In the genomic region with DNA sequence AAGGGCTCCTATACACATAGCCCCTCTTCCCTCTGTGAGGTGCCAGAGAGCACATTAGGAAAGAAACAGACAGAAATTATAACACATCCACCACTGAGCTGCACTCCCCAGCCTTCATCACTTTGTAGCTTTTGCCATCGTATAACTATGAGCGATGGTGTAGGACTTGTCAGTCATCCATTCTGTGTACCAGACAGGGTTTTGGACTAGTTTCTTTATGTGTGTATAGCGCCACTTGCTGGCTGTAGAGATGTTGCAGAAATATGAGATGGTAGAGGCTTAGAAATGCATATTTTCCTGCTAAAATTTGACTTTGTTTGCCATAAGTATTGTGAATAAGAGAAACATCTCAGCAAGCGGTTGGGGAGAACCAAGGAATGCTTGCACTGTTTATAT, we compare ENCODE assay signal across 10 mouse cellular contexts. TPM values are rescaled to one million over a fixed set of nuclear protein-coding genes. Genes with fewer than 3 reads are reported as not detected.
A peak's percentile ranks its signal among the peaks of the same experiment; 100 is the strongest.
DNase-seq lines count a peak whose midpoint lies in the region; ATAC-seq and TF ChIP-seq lines count a peak whose summit lies in the region.
"Had no signal": no experiment of that assay in that cellular context is flagged by ENCODE, and none has a peak within 500 bp of the region (broad histone marks: within the 10 kb centered on the region; RNA-seq: fewer than 3 reads in every experiment).

No protein-coding gene starts in this region.

- H3K4me1 ChIP-seq in liver, adult 2 months (ENCODE audit: control insufficient read depth, insufficient read depth, low read length): peaks cover 5% of the 10 kb centered on the region; the same call in 1 of the 2 replicates
- peaks cover 3% of the 10 kb centered on the region; the same call in 1 of the 2 replicates for H3K4me1 ChIP-seq in liver, embryonic 11.5 days (replicated peaks; ENCODE audit: control insufficient read depth, insufficient read depth, low read length)

- POLR2A ChIA-PET in Patski (lab: Charles Lee): interaction anchor here (0.8 to 1.0 kb wide), 2 partner anchors 58 to 60 kb away, joined by 3 read pairs; no protein-coding TSS in a partner anchor

- H3K27ac ChIP-seq in liver, adult 2 months (replicated peaks; ENCODE audit: insufficient read depth, low read depth, low read length): no peak overlapping the region
- no peak overlapping the region for H3K27ac ChIP-seq in liver, embryonic 11.5 days (ENCODE audit: low read depth, low read length)
- H3K27ac ChIP-seq: lung, embryonic 15.5 days had no signal

- peak; percentile 27; the same call in 1 of the 2 replicates for TF ChIP-seq CTCF in liver, adult 2 months (IDR thresholded peaks at IDR 0.05; ENCODE audit: low read depth, low read length)
- peak; percentile 85 for TF ChIP-seq CTCF in Patski (IDR thresholded peaks at IDR 0.05)

- no peaks in the 10 kb centered on the region for H3K9me3 ChIP-seq in liver, embryonic 11.5 days (ENCODE audit: control insufficient read depth, low read length)
- H3K9me3 ChIP-seq: lung, embryonic 15.5 days had no signal

- no peak overlapping the region for H3K4me2 ChIP-seq in liver, embryonic 11.5 days
- H3K4me2 ChIP-seq: lung, embryonic 15.5 days had no signal

- 29% methylated on average over 4 of the region's 4 CpGs for WGBS in liver, adult 2 months
- 39% methylated on average over 4 of the region's 4 CpGs for WGBS in liver, embryonic 11.5 days

- H3K79me2 ChIP-seq in liver, adult 2 months (ENCODE audit: control insufficient read depth, insufficient read depth, low read length): peaks cover 5% of the 10 kb centered on the region; the same call in 1 of the 2 replicates

- H3K36me3 ChIP-seq in liver, adult 2 months (ENCODE audit: control insufficient read depth, insufficient read depth, low read length): peaks cover 6% of the 10 kb centered on the region; the same call in 1 of the 2 replicates
- H3K36me3 ChIP-seq in liver, embryonic 11.5 days (ENCODE audit: control insufficient read depth, insufficient read depth, low read length): no peaks in the 10 kb centered on the region

- no peak for TF ChIP-seq POLR2A in liver, adult 2 months (IDR thresholded peaks at IDR 0.05; ENCODE audit: extremely low read depth, insufficient read depth, low read length)

- no peak overlapping the region for H3K4me3 ChIP-seq in liver, adult 2 months (ENCODE audit: insufficient read depth, low read depth, low read length)
- H3K4me3 ChIP-seq in liver, embryonic 11.5 days (ENCODE audit: low read depth, low read length): no peak overlapping the region
- H3K4me3 ChIP-seq: erythroblast, embryonic 14.5 days; lung, embryonic 15.5 days had no signal

- in situ Hi-C loops in Patski (cut with MboI; ENCODE audit: low pct_unique_long_range_greater_than_20kb): loop anchor here (10.0 kb wide), 1 partner anchor 152 kb away; no protein-coding TSS in a partner anchor

- peak; percentile 48 for DNase-seq in liver, adult 2 months (ENCODE audit: extremely low read depth, low read depth, low spot score)
- no peak for DNase-seq in liver, embryonic 11.5 days (ENCODE audit: low spot score)
- no peak for DNase-seq in Patski (ENCODE audit: low read depth, low spot score)
- DNase-seq in cerebellum, postnatal 36 days: peak; percentile 51 to 76
- DNase-seq in induced T-regulatory cell, adult 2 months (ENCODE audit: low read depth): peak; percentile 79
- peak; percentile 66 to 70 for DNase-seq in left cerebral cortex, postnatal 14 days (ENCODE audit: low spot score in 2 of 2)
- peak; percentile 82 for DNase-seq in retina, embryonic 14.5 days (ENCODE audit: low spot score)
- DNase-seq in gastrocnemius, postnatal 10 days: no peak

- CTCF ChIA-PET in Patski (lab: Charles Lee): interaction anchor here (0.7 to 3.7 kb wide), 28 partner anchors 8 to 191 kb away, joined by 3 to 51 read pairs (median 4); partner anchors contain the start of gene Wdr66

- intact Hi-C loops in left cerebral cortex, postnatal 14 days (cut with DNase I): loop anchor here (1.0 to 5.0 kb wide), 2 partner anchors 59 to 184 kb away; partner anchors contain the start of gene Wdr66

- H3K27me3 ChIP-seq in liver, adult 2 months (ENCODE audit: control insufficient read depth, insufficient read depth, low read length): no peaks in the 10 kb centered on the region
- H3K27me3 ChIP-seq in liver, embryonic 11.5 days (replicated peaks; ENCODE audit: control insufficient read depth, insufficient read depth, low read length): no peaks in the 10 kb centered on the region
- H3K27me3 ChIP-seq in Patski: no peaks in the 10 kb centered on the region
- H3K27me3 ChIP-seq: lung, embryonic 15.5 days had no signal

- ATAC-seq in liver, embryonic 11.5 days (replicated peaks; ENCODE audit: low FRiP score): no peak
- ATAC-seq in Patski: peak; percentile 9

- H3K9ac ChIP-seq in liver, adult 2 months (ENCODE audit: low read depth, low read length): no peak overlapping the region
- H3K9ac ChIP-seq in liver, embryonic 11.5 days (ENCODE audit: low read depth, low read length): no peak overlapping the region
- H3K9ac ChIP-seq: lung, embryonic 15.5 days had no signal

RNA-seq across cellular contexts. Expression of gene Mlxip, which starts 42.2 kb away (rescaled TPM):
- 2.0 and 2.7 TPM in 2 replicates for total RNA-seq in liver, adult 2 months (2014; rRNA removed)
- 3.6 and 5.1 TPM in 2 replicates for polyA plus RNA-seq in liver, adult 2 months (2012; rRNA removed)
- 13.7 and 14.0 TPM in 2 replicates for polyA plus RNA-seq in liver, embryonic 11.5 days (2014; fragmentation: Nextera tagmentation; extraction: Ambion mirVana)
- polyA plus RNA-seq in Patski (2021): 20.1 TPM
- total RNA-seq in left cerebral cortex, postnatal 14 days (2021): 10 to 100 TPM; 19.2 to 22.6 TPM
- 10 to 100 TPM; 57.4 to 57.6 TPM for total RNA-seq in gastrocnemius, postnatal 10 days (2021)

RNA-seq across cellular contexts. Expression of gene Lrrc43, which starts 52.3 kb away (rescaled TPM):
- total RNA-seq in liver, adult 2 months (2014; rRNA removed): not detected in 2 replicates
- not detected in 2 replicates for polyA plus RNA-seq in liver, adult 2 months (2012; rRNA removed)
- polyA plus RNA-seq in liver, embryonic 11.5 days (2014; fragmentation: Nextera tagmentation; extraction: Ambion mirVana): not detected in 2 replicates
- not detected for polyA plus RNA-seq in Patski (2021)
- total RNA-seq in left cerebral cortex, postnatal 14 days (2021): 1 to 10 TPM; 1.1 to 1.4 TPM
- total RNA-seq in gastrocnemius, postnatal 10 days (2021): not detected
- polyA plus RNA-seq: erythroblast, embryonic 14.5 days had no signal

RNA-seq across cellular contexts. Expression of gene Il31, which starts 52.5 kb away (rescaled TPM):
- not detected in 2 replicates for total RNA-seq in liver, adult 2 months (2014; rRNA removed)
- not detected in 2 replicates for polyA plus RNA-seq in liver, adult 2 months (2012; rRNA removed)
- not detected in 2 replicates for polyA plus RNA-seq in liver, embryonic 11.5 days (2014; fragmentation: Nextera tagmentation; extraction: Ambion mirVana)
- polyA plus RNA-seq in Patski (2021): not detected
- not detected for total RNA-seq in left cerebral cortex, postnatal 14 days (2021)
- total RNA-seq in gastrocnemius, postnatal 10 days (2021): not detected
- polyA plus RNA-seq: erythroblast, embryonic 14.5 days; lung, embryonic 15.5 days had no signal

Comparison
In these comparisons a context has a peak if more than half of its experiments do, and no peak if none do; other contexts are left out.
1. DNase-seq: peak in liver, adult 2 months (single experiment), cerebellum, postnatal 36 days (2 of 2), induced T-regulatory cell, adult 2 months (single experiment), left cerebral cortex, postnatal 14 days (2 of 2) and retina, embryonic 14.5 days (single experiment); none in liver, embryonic 11.5 days (single experiment), Patski (single experiment) and gastrocnemius, postnatal 10 days (single experiment).